Mouse (Mus musculus) frontal cortex, adult 2 months (tissue): ENCODE data around the gene Gabrg3. TPM values are rescaled to one million over a fixed set of nuclear protein-coding genes. Genes with fewer than 3 reads are reported as not detected.
A peak's percentile ranks its signal among the peaks of the same experiment; 100 is the strongest.

Source experiments
- DNase-seq, 2 experiments: peaks; one replicate each; pipeline ENCODE4 v3.0.0; 2022; ENCODE audit warnings: low spot score in 1 of 2; ENCODE audit errors: extremely low spot score in 1 of 2
- polyA plus RNA-seq: library from polyadenylated mRNA; depleted of rRNA; stranded (reverse); fragments of >200 nt; gene quantifications from 2 replicates; pipeline ENCODE4 v1.2.3, GENCODE M21; 2012; rRNA removed

The Gabrg3 gene
- polyA plus RNA-seq, 1 experiment: 11.6 TPM

- no peak for DNase-seq
These were observed 618.8 kb downstream of the Gabrg3 start for GRCm38 (mm10) chr7:56768216-56768615.

DNA sequence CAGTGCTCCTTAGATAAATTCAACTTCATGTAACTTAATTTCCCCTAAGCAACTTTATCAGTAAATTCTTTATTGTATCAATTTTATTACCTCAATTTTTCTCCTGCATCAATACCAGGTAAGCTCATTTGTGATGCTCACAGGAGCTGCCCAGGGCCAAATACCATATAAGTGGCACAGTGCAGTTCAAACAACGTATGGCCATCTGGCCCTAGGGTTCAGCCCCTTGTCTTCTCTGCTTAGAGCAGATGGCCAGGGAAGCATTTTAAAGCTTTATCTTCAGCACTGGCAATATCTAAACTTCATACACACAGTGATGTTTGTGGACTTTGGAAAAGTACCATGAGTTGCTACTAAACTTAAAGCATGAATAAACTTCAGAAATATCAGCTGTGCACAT, 619.2 kb downstream of the Gabrg3 start:
- DNase-seq: no peak

DNA sequence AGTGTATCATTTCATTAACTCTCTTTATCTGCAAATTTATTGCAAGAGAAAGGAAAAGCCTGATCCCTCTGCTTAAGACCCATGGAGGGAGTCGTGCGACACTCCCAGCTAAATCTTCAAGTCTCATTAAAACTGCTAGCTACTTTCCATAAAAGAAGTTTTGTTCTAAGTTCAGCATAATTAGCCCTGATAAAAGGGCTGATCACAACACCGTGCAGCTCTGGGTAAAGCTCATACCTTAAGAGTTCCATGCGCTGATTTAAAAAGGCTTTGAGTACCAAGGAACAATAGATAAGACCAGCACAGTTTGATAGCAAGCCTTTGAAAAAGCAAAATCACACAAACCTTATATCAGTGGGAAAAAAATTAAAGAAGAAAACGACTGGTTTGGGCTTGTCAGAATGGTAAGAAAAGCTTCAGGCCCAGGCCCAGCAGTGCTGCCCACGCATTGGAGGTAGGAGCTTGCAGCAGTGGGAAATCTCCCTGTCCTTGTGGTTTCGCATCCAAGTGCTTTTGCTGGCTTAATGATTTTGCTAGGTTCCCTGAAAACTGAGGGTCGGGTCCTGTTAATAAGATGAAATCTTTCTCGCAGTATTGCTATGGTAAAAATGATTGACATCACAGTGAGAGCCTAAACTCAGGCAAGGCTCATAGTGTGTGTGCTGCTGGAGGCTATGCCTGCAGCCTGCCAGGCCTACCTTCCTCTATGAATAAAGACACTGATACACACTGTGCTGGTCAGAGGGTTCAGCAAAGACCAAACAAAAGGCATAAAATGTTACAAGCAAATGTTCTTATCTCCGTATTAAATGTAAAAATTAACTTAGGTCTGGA, 621.2 kb downstream of the Gabrg3 start:
- peak in 1 of 2 experiments; percentile 48 for DNase-seq

DNA sequence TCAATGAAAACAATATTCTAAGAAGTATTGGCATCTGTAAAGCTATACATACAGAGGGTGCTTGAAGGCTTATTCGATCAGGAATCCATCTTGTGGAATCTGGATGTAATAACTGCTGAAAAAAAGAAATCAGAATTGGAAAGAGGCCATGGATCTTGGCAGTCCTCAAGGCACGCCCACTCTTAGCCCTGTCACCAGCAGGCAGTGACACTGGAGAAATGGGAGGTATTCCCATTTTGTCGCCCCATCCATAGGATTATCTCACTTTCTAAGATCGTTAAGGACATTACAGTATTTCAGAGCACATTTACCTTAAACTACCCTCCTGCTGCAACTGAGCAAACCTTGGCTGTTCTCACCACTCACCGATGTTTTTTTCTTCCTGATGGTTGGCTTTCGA, 657.8 kb downstream of the Gabrg3 start:
- DNase-seq: peak; percentile 1 to 59

Other genes with a start within 250 kb of the Gabrg3 start
- gene Gabrb3, start 32.5 kb upstream of the Gabrg3 start, polyA plus RNA-seq: 106 TPM in 2 replicates
- gene Gabra5, start 122.9 kb upstream of the Gabrg3 start, polyA plus RNA-seq: 84.3 and 85.0 TPM in 2 replicates